Mouse (Mus musculus): ENCODE results near the gene Naa50. TPM values are rescaled to one million over a fixed set of nuclear protein-coding genes. Genes with fewer than 3 reads are reported as not detected.

Gene Naa50
- total RNA-seq (2014; rRNA removed; ENCODE audit: low replicate concordance) (8.5 and 19.9 TPM in 2 replicates), polyA plus RNA-seq (2015; fragmentation: Nextera tagmentation; extraction: Ambion mirVana) (50.1 and 57.6 TPM in 2 replicates)

GRCm38 (mm10) chr16:44139536-44140185, at the start of gene Naa50, which contains the start of gene Atp6v1a:
Gene Naa50, plus strand, starts transcription at chr16:44139830.
Gene Atp6v1a, minus strand, starts transcription at chr16:44139705.
- no peaks in the 10 kb centered on the region for H3K9me3 ChIP-seq (replicated peaks; ENCODE audit: control insufficient read depth, low read length)
- H3K9ac ChIP-seq (replicated peaks; ENCODE audit: low read depth, low read length) = peak within 1 kb of the TSS; percentile 95
- peak within 1 kb of the TSS; percentile 97 for H3K4me2 ChIP-seq (ENCODE audit: low read depth, low read length)
- no peaks in the 10 kb centered on the region for H3K36me3 ChIP-seq (replicated peaks; ENCODE audit: control insufficient read depth, insufficient read depth, low read length)
- ATAC-seq (ENCODE audit: insufficient read depth, low read depth) = peak; percentile 91
- H3K4me1 ChIP-seq (ENCODE audit: control insufficient read depth, insufficient read depth) = peaks cover 16% of the 10 kb centered on the region
- DNase-seq (ENCODE audit: low spot score) = peak; percentile 97
- under 1% methylated on average over 65 of the region's 71 CpGs for WGBS
- H3K27me3 ChIP-seq (ENCODE audit: control insufficient read depth, insufficient read depth, low read length) = no peaks in the 10 kb centered on the region
- peak within 1 kb of the TSS; percentile 93 for H3K4me3 ChIP-seq (ENCODE audit: low read depth, low read length)
- H3K27ac ChIP-seq (ENCODE audit: low read depth) = peak within 1 kb of the TSS; percentile 99
- TF ChIP-seq CTCF (IDR thresholded peaks at IDR 0.05; ENCODE audit: low read depth) (no peak), EP300 (IDR thresholded peaks at IDR 0.05; ENCODE audit: low read depth) (no peak)

GRCm38 (mm10) chr16:44099377-44099776, 40.3 kb upstream of the Naa50 start:
- Histone ChIP-seq H3K9me3 (replicated peaks; ENCODE audit: control insufficient read depth, low read length) (no peaks in the 10 kb centered on the region), H3K4me2 (ENCODE audit: low read depth, low read length) (no peak overlapping the region), H3K4me1 (ENCODE audit: control insufficient read depth, insufficient read depth) (no peaks in the 10 kb centered on the region), H3K36me3 (replicated peaks; ENCODE audit: control insufficient read depth, insufficient read depth, low read length) (peaks cover 88% of the 10 kb centered on the region), H3K4me3 (ENCODE audit: low read depth, low read length) (no peak overlapping the region), H3K27ac (ENCODE audit: low read depth) (no peak overlapping the region), H3K27me3 (ENCODE audit: control insufficient read depth, insufficient read depth, low read length) (no peaks in the 10 kb centered on the region), H3K9ac (replicated peaks; ENCODE audit: low read depth, low read length) (no peak overlapping the region)
- DNase-seq (ENCODE audit: low spot score) = no peak
- TF ChIP-seq CTCF (IDR thresholded peaks at IDR 0.05; ENCODE audit: low read depth) (no peak), EP300 (IDR thresholded peaks at IDR 0.05; ENCODE audit: low read depth) (no peak)
- WGBS = 91% methylated on average over 7 of the region's 7 CpGs
- no peak for ATAC-seq (ENCODE audit: insufficient read depth, low read depth)

DNA sequence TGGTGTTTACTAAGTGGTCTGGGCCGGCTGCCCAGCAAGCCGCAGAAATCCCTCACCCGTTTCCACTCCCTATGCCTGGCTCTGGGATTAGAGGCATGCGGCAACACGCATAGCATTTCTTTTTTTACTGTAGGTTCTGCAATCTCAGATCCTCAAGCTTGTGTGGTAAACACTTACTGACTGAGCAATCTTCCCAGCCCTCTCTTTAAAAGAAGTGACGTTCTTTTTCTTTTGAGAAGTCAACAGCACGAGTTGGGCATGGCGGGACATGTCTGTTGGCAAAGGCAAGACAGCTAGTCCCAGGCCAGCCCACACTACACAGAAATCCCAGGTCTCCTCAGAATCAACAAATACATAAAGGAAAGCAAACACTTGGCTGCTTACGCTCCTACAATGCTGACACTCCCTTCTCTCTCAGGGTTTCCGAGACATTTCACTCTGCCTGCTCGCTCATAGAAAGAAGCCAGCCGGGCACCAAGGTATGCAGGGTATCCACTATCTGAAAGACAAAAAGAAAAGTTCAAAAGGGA, 38.4 kb upstream of the Naa50 start:
- TF ChIP-seq CTCF (IDR thresholded peaks at IDR 0.05; ENCODE audit: low read depth) (no peak), EP300 (IDR thresholded peaks at IDR 0.05; ENCODE audit: low read depth) (no peak)
- Histone ChIP-seq H3K4me3 (ENCODE audit: low read depth, low read length) (no peak overlapping the region), H3K27ac (ENCODE audit: low read depth) (no peak overlapping the region), H3K4me1 (ENCODE audit: control insufficient read depth, insufficient read depth) (no peaks in the 10 kb centered on the region), H3K27me3 (ENCODE audit: control insufficient read depth, insufficient read depth, low read length) (no peaks in the 10 kb centered on the region), H3K4me2 (ENCODE audit: low read depth, low read length) (no peak overlapping the region), H3K9ac (replicated peaks; ENCODE audit: low read depth, low read length) (no peak overlapping the region), H3K9me3 (replicated peaks; ENCODE audit: control insufficient read depth, low read length) (no peaks in the 10 kb centered on the region), H3K36me3 (replicated peaks; ENCODE audit: control insufficient read depth, insufficient read depth, low read length) (peaks cover 76% of the 10 kb centered on the region)
- no peak for ATAC-seq (ENCODE audit: insufficient read depth, low read depth)
- DNase-seq (ENCODE audit: low spot score) = no peak
- whole genome bisulfite sequencing = 82% methylated on average over 12 of the region's 12 CpGs

- H3K9ac ChIP-seq (replicated peaks; ENCODE audit: low read depth, low read length) = no peak overlapping the region
- no peak overlapping the region for H3K4me2 ChIP-seq (ENCODE audit: low read depth, low read length)
These were observed 36.7 kb upstream of the Naa50 start for GRCm38 (mm10) chr16:44102925-44103324.

GRCm38 (mm10) chr16:44103806-44104766, 35.5 kb upstream of the Naa50 start:
- H3K27ac ChIP-seq (ENCODE audit: low read depth) = no peak overlapping the region
- no peaks in the 10 kb centered on the region for H3K27me3 ChIP-seq (ENCODE audit: control insufficient read depth, insufficient read depth, low read length)
- TF ChIP-seq CTCF (IDR thresholded peaks at IDR 0.05; ENCODE audit: low read depth) (no peak), EP300 (IDR thresholded peaks at IDR 0.05; ENCODE audit: low read depth) (no peak)
- H3K36me3 ChIP-seq (replicated peaks; ENCODE audit: control insufficient read depth, insufficient read depth, low read length) = peaks cover 78% of the 10 kb centered on the region
- no peak overlapping the region for H3K4me2 ChIP-seq (ENCODE audit: low read depth, low read length)
- no peaks in the 10 kb centered on the region for H3K9me3 ChIP-seq (replicated peaks; ENCODE audit: control insufficient read depth, low read length)
- ATAC-seq (ENCODE audit: insufficient read depth, low read depth) = no peak
- DNase-seq (ENCODE audit: low spot score) = no peak
- H3K9ac ChIP-seq (replicated peaks; ENCODE audit: low read depth, low read length) = no peak overlapping the region
- H3K4me1 ChIP-seq (ENCODE audit: control insufficient read depth, insufficient read depth) = no peaks in the 10 kb centered on the region
- no peak overlapping the region for H3K4me3 ChIP-seq (ENCODE audit: low read depth, low read length)
- 89% methylated on average over 18 of the region's 18 CpGs for WGBS

More at GRCm38 (mm10) chr16:44102925-44103324, 36.7 kb upstream of the Naa50 start:
- Histone ChIP-seq H3K27me3 (ENCODE audit: control insufficient read depth, insufficient read depth, low read length) (no peaks in the 10 kb centered on the region), H3K4me1 (ENCODE audit: control insufficient read depth, insufficient read depth) (no peaks in the 10 kb centered on the region), H3K36me3 (replicated peaks; ENCODE audit: control insufficient read depth, insufficient read depth, low read length) (peaks cover 78% of the 10 kb centered on the region), H3K27ac (ENCODE audit: low read depth) (no peak overlapping the region), H3K9me3 (replicated peaks; ENCODE audit: control insufficient read depth, low read length) (no peaks in the 10 kb centered on the region), H3K4me3 (ENCODE audit: low read depth, low read length) (no peak overlapping the region)
- no peak for ATAC-seq (ENCODE audit: insufficient read depth, low read depth)
- DNase-seq (ENCODE audit: low spot score) = no peak
- WGBS = 92% methylated on average over 2 of the region's 2 CpGs
- TF ChIP-seq EP300 (IDR thresholded peaks at IDR 0.05; ENCODE audit: low read depth) = no peak
- no peak; the same call in 1 of the 2 replicates for TF ChIP-seq CTCF (IDR thresholded peaks at IDR 0.05; ENCODE audit: low read depth)
